Mouse (Mus musculus) embryo, embryonic 10.5 days (tissue): ENCODE data around the gene Mt4.
"Not testable (repeated sequence)": the region's sequence is repeated elsewhere in the genome, so short reads cannot be mapped to it uniquely, and the experiment has no call there.

Source experiments
- DNase-seq: peaks from one replicate; pipeline ENCODE4 v3.0.0-alpha.2; 2015; ENCODE audit warnings: low spot score

Gene Mt4

DNA sequence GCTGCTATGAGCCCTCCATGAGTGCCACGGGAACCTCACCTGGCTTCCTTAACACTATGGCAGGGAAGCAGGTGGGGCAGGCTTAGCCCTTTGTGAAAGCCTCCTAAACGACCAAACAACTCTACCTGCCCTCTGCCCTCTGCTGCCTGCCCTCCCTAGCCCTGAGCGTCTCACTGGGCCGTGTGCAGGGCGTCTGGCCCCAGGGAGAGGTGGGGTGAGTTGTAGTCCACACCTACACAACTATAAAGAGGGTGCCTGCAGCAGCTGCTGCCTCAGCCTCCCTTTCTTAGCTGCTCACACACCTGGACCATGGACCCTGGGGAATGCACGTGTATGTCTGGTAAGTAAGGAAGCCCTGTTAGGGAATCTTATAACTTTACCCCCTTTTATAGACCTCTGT, at the start of gene Mt4:
Gene Mt4, plus strand, starts transcription at position 265 of the 400 bp plus-strand sequence.
- no peak for DNase-seq

DNA sequence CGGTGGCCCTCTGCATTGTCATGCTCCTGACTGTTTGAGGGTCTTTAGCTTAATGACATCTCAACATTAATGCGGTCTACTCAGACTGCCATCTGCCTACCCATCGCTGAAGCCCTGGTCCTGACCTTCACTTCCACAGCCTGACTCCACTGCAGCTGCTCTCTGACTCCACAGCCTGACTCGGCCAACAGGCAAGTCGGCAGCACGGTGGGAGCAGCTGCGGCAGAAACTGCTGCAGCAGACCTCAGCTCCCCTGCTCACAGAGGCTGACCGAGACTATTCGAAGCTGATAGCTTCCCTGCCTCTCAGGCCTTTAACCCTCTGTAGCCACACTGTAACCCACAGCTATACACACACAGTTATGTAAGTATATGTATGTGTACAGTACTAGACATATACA, 49.0 kb upstream of the Mt4 start:
- DNase-seq = no peak

DNA sequence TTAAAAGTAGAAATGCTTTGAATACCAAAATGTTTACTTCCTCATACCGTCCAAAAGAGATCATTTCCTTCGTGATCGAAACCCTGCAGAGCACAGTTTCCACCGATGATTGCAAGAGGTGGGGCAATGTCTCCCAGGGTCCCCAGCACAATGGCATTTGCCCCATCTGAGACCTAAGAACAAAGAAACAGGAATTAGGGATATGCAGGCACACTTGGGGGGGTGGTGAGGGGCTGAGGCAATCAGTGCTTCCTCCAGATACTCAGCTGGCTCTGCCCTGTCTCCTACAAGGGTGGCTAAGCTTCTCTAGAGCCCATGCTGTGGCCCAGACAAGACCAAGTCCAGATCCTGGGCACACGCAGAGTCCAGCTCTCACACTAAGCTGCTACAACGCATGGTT, 47.3 kb upstream of the Mt4 start:
- DNase-seq = no peak

DNA sequence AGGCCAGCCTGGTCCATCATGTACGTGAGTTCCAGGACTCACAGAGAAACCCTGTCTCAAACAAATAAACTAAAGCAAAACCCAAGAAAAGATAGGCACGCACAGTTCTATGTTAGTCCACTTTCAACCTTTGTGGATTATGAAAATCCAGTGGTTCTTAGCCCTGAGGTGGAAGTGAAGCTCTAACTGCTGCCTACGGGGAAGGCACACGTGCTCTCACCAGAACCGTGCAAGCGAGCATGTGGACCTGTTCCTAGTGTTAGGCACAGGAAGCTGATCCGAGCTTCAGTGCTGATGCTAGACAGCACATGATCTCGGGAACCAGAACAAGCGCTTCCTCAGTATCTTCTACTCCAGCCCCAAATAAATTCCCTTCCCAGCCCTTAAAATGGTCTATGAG, 44.1 kb upstream of the Mt4 start:
- no peak for DNase-seq

DNA sequence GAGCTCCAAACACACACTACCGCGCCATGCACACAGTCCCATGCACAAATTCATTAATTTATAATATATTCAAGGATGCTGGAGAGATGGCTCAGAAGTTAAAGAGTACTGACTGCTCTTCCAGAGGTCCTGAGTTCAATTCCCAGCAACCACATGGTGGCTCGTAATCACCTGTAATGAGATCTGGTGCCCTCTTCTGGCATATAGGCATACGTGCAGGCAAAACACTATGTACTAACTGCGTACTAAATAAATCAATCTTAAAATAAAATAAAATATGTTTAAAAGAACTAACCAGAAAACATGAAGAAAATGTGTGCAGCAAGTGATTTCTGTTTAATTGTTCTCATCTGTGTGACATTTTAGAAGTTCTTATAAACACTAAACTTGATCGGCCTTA, 42.7 kb upstream of the Mt4 start:
- DNase-seq = no peak

DNA sequence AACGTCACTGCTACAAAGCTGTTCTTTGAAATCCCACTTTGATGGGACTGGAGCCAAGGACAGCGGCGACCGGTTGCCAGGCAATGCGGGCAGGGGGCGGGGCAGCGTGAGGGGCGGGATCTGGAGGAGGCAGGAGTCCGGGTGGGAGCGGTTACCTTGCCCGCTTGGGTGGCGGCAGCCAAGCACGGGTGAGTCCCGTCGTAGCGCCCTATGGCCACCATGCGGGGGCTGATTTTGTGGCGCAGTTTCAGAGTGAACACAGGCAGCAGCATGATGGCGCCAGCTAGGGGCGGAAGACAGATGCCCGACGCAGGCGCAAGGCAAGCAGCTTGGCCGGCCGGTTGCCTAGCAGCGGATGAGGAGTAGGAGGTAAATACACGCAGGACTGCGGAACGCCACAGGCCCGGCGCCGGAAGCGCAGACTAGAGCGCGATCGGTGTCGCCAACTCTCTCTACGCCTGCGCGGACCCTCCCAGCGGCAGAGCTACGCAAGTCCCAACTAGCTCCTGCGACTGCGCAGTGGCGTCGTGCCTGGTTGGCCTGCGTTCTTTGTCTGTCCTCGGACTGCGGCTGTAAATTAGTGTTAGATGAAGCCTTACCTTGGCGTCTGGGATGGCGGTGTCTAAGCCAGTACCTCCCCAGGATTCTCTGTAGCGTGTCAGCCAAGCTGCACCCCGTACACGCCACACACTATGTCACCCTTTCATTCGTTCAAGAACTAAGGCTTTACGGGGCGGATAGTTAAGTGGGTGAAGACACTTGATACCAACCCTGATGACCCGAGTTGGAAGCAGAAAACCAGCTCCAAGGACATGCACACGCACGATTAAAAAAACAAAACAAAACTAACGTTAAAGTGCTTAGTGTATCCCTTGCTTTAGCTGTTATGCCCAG, 38.7 kb upstream of the Mt4 start, which contains the start of gene Bbs2:
Gene Bbs2, minus strand, starts transcription at position 848 of the 894 bp plus-strand sequence.
- DNase-seq = peak; percentile 99

DNA sequence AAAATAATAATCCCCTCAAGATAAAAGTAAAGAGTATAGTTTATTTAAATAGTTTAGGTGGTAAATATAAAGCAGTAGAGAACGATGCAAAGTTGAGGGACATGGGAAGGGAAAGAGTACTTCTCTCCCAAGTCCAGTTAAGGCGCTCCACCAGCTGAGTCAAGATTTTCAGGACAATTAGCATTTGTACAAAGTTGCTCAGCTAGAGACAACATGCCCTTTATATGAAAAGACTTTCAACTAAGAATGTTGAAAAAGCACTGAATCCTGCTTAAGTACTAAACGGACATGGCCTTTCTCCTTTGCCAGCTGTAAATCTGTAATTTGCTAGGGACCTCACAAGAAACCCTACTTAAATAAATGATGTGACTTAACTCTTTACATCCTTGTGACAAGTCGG, 38.0 kb upstream of the Mt4 start:
- DNase-seq = no peak

DNA sequence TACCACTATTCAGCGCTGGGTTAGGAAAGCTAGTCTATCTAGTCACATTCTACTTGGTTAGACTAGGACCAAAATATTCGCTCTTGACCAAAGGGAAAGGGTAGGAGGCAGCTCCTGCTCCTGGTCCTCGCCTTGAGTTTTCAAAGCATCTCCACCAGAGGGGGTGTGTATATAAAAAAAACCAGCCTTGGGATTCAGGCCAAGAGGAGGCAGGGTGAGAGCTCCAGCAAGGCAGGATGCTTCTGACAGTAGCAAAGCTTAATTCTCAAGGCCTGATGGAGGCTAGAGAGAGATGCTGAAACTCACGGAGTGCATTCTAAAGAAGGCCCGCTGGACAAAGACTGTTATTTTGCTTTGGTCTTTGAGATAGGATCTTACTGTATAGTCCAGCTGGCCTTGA, 32.9 kb upstream of the Mt4 start:
- no peak for DNase-seq

DNA sequence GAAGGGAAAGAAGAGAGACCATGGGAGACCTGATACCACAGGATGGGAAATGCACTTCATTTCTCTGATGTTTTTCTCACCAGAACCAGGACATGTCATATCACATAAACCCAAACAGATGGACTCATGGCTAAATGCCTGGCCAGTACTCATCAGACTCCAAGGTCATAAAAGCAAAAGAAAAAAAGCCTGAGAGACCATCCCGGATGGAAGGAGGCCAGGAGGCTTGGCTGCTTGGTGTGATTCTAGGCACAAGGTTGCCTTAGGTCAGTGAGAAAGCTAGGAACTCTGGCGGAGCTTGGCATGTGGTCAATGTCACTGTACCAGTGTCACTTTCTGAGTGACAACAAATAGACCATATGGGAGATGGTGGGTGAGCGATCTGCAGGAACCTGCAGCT, 29.1 kb upstream of the Mt4 start:
- DNase-seq = no peak

DNA sequence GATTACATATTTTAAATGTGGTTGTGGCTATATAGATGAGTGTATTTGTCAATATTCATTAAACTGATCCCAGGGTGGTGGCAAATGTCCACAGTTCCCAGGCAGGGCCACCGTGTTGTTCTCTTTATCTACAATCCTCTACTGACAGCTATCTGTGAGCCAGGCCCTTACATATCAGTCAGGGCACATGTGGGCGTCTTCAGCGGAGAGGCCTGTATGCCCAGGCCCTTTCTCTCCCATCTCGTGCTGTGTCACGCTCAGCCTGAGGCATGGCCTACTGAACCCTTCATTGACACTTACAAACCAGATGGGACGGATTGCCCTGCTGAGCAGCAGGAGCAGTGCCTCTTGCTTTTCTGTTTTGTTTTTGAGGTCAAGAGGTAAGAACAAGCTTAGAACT, 27.6 kb upstream of the Mt4 start:
- no peak for DNase-seq

DNA sequence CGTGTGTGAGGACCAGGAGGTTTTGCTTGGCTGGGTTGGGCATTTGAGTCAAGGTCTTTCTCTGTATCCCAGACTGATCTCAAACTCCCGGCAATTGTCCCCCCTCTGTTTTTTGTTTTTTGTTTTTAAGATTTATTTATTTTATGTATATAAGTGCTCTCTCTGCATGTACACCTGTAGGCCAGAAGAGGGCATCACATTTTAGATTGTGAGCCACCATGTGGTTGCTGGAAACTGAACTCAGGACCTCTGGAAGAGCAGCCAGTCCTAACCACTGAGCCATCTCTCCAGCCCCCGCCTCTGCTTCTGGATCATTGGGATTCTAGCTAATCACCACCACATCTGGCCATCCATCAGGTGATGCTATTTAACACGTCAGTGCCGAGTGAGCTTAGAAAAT, 27.2 kb upstream of the Mt4 start:
- no peak for DNase-seq

DNA sequence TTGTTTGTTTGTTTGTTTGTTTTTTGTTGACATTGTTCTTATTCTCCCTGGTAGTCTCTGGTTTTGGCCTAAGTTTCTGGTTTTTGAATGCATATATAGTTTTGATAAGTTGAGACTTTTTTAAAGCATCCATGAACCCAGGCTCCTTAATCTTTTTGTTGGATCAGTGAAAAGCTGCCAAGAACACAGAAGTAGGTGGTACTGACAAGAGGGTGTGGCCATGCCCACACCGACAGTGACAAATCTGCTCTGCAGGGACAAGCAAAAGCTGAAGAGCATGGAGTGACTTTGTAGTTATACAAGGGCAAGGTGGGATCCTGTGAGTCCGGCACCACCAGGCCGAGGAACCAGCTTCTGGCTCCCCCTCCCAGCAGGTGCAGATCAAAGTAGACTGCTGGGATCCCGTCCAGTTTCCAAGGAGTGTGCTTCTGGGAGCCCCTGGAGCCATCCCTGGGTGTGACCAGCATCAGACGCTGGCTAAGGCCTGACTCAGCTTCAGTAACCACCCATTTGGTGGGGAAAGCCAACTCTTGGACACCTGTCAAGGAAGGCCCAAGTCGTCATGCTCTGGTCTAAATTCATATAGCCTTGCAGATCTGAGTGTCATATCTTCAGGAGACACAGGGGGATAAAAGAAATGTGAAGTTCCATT, 26.3 kb upstream of the Mt4 start:
- DNase-seq = no peak

DNA sequence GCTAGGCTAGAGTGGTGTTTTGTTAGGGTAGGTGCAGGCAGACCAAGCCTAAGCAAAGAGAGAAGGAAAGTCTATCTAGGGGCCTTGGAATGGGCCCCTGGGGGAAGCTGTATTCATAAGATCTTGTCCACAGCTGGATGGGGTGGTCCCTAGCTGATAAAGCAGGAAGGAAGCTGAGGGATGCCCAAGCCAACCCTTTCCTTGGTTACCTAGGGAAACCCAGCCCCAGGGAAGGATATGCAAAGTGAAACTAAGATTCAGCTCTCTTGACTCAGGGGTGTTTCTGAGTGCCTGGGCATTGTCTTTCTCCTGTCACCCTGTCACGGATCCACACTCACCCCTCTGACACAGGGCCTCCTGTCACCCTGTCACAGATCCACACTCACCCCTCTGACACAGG, 23.6 kb upstream of the Mt4 start:
- DNase-seq = no peak

DNA sequence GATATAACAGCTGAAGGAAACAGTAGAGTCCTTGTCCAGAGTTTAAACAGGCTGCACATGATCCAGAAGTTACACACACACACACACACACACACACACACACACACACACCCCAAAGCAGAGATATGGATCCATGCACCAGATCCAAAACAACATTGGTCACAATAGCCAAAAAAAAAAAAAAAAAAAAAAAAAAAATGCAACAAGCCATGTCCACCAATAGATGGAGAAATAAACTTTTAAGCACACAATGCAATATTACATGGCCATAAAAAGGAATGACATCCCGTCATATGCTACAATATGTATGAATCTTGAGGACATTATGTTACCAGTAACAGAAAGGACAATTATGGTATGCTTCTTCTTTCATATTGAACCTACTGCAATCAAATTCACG, 23.0 kb upstream of the Mt4 start:
- DNase-seq = no peak

DNA sequence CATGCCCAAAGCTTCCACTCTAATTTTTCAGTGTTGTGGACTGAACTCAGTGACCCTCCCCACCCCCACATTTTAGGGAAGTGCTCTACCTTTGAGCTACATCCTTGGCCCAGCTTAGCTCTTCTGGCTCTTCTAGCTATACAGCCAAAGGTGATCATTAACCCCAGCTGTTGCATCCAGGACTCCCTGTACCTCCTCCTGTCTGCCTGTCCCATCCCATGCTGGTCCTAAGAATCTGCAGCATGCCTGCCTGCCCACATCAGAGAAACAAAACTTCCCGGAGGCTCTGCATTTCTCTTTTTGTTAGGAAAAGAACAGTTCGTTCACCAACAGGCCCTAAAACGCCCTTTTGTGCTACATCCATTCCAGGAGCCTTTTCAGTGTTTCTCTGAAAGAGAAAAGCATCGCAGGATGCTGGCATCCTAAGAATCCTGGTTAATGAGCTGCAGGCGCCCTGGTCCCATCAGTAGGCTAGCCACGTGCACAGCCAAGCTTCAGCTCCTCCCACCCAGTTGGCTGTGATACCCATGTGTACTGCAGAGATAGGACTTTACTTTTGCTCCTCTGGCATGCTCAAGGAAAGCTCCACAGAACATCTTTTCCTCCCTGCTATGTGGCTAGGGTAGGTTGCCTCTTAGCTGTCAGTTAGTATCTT, 18.1 kb upstream of the Mt4 start:
- DNase-seq = peak; percentile 81

DNA sequence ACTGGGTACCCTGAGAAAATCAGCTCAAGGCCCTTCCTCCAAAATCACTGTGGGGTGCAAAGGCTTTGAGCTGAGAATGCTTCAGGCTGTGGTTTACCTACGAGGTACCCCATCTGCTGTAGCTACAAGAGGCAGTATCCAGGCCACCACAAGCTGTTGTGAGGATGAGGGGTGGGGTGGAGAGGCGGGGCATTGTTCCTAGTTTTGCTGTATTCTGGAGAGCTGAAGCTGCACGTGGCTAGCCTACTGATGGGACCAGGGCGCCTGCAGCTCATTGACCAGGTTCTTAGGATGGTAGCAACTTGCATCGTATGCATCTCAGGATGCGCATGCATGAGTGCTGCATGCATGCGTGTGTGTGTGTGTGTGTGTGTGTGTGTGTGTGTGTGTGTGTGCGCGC, 15.4 kb upstream of the Mt4 start:
- no peak for DNase-seq

DNA sequence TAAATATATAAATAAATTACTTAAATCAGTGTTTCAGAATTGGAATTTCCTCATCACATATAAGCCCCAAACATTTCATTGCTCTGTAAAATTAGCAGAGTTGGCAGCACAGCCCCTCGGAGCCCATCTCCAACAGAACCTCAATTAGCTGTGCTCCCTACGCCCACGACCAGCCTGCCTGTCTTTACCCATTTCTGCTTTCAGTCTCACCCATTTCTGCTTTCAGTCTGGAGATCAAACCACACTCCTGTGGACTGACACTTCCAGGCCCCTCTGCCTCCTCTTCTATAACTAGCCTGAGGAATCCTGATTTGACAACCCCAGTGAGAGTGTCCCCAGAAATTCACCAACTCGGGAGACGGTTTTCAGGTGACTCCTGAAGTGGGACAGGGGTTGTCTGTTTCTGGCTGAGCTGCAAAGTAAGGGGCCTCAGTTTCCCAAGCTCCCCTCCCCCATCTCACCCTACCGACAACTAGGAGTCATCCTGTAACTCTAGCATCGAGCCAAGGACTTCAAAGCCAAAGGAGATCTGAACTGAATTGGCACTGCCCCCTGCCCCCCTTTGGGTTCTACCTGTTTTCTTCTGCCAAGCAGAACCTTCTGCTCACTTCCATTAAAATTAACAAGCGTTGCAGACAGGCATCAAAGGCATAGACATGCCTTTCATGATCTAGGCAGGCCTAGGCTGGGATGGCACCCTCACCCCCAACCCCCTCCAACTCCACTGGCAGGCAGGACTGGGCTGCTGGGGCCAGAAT, 14.1 kb upstream of the Mt4 start:
- no peak for DNase-seq

DNA sequence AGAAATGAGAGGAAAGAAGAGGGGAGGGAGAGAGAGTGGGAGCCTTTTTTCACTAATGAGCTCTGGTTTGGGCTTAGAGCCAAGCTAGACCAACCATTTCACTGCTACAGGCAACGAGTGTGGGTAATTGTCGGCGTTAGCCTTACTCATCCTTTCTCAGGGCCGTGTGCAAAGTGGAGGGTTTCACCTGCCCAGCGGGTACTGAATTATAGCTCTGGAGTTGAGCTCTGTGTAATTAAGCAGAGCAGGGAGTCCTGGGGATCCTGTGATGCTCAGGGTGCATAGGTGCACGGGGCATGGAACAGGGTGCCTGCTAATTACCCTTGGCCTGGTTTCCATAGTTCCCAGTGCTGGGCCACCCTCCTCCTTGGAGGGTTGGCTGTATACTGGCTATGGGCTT, 9.3 kb upstream of the Mt4 start:
- DNase-seq = no peak

DNA sequence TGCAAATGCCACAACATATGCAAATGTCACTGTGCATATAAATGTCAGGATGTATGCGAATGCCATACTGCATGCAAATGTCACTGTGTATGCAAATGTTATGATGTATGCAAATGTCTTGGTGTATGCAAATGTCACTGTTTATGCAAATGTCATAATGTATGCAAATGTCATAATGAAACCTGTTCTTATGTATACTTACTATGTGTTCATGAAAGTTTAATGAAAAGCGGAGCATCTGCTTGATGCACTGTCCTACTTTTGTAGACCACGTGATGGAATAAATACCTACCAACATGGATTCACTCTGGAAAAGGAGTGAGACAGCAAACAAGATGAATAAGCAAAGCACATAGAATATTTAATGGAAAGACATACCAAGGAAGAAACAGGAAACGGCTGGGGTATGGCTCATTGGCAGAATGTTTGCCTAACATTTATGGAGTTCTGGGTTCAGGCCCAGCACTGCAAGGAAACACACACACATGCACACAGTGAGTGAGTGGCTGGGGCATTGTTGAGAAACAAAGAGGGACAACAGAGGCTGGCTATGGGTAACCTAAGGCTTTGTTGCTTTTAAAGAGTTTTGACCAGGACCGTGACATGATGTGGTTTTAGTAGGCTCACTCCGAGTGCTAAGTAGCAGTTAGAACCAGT, 7.7 kb upstream of the Mt4 start:
- DNase-seq = no peak

DNA sequence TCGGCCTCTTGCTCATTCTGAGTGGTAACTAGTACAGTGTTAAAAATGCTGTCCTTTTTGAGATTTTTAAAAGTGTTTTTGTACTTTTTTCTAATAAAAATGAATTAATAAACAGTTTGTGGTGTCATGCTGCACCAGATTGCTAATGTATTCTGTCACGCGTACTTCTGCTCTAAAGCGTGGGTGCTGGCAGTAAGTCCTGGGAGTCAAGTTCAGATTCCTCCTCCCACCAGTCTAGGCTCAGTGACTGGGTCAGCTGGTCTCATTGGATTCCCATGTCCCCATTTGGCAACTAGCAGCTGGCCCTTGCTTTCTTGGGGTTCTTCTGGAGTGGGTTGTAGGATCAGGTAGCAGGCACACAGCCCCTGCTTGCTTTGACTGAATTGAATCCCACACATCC, 6.9 kb upstream of the Mt4 start:
- DNase-seq = no peak

DNA sequence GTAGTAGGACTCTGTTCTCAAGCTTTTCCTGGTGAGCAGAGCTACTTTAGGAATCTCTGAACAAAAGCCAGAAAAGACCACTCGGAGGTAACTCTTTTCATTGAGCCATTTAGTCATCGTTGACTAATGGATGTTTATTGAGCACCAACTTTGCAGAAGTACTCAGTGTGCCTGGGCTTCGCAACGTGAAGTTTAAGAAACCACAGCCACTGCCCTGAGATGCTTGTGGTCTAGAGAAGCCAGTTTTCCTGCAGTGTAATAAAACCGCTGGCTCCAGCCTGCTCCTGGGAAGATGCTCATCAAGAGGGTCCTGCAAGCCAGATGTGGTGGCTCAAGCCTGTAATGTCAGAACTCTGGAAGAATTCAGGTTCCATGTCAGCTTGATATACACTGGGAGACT, 4.9 kb upstream of the Mt4 start:
- no peak for DNase-seq

DNA sequence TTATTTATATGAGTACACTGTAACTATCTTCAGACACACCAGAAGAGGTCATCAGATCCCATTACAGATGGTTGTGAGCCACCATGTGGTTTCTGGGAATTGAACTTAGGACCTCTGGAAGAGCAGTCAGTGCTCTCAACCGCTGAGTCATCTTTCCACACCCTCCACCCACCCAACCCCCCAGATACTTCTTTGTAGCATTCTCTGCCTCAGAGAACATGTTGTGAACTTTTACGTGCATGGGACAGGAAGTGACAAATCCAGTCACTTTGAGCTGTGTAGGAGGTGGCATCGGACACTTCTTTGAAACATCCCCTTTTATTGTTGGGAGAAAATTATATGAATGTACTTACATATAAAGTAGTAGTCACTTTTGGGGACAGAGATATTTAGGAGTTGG, 2.4 kb upstream of the Mt4 start:
- not testable (repeated sequence) for DNase-seq
